Mouse (Mus musculus): ENCODE data around the gene Dlx1. TPM values are rescaled to one million over a fixed set of nuclear protein-coding genes. Genes with fewer than 3 reads are reported as not detected.
A peak's percentile ranks its signal among the peaks of the same experiment; 100 is the strongest.

The Dlx1 gene
- polyA plus RNA-seq (2016; fragmentation: Nextera tagmentation; extraction: Ambion mirVana), result 37.2 and 59.9 TPM in 2 replicates

- Histone ChIP-seq H3K4me2 (replicated peaks) (peak within 1 kb of the TSS; percentile 84), H3K4me1 (peaks cover 25% of the 10 kb centered on the region), H3K27me3 (peaks cover 98% of the 10 kb centered on the region), H3K27ac (replicated peaks) (peak within 1 kb of the TSS; percentile 60; the same call in 1 of the 2 replicates), H3K9me3 (no peaks in the 10 kb centered on the region), H3K4me3 (peak within 1 kb of the TSS; percentile 46), H3K36me3 (no peaks in the 10 kb centered on the region), H3K9ac (replicated peaks) (peak within 1 kb of the TSS; percentile 60; the same call in 1 of the 2 replicates)
- 1% methylated on average over 26 of the region's 26 CpGs for WGBS
- ATAC-seq (ENCODE audit: low FRiP score, low read depth), result no peak
Observed at GRCm38 (mm10) chr2:71528014-71528713, at the start of gene Dlx1. TSS of gene Dlx1 (plus strand) at chr2:71528113.

DNA sequence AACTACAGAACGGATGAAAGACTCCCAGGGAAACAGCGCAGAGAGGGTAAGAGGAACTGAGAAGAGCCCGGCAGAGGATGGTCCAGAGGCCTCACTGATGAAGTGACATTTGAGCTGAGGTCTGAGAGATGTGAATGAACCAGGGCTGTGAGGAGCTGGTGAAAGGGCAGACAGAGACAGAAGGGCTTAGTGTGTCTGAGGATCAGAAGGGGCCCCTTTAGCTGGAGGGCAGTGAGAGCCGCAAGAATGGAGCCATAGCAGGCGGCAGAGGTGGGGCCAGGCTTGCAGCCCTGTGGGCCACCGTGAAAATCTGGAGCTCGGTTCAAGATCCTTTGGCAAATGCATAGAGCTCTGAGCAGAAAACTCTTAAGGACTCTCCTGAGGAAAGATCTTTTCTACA lies 48.0 kb upstream of the Dlx1 start:
- peaks cover 22% of the 10 kb centered on the region for H3K4me1 ChIP-seq
- no peaks in the 10 kb centered on the region for H3K27me3 ChIP-seq
- no peak overlapping the region for H3K9ac ChIP-seq (replicated peaks)
- no peak for ATAC-seq (ENCODE audit: low FRiP score, low read depth)
- H3K9me3 ChIP-seq, result 0 out of 2 replicates have a peak, but pooled peaks cover 2% of the 10 kb centered on the region
- H3K36me3 ChIP-seq, result no peaks in the 10 kb centered on the region
- no peak overlapping the region for H3K27ac ChIP-seq (replicated peaks)
- 4% methylated on average over 7 of the region's 7 CpGs for WGBS
- H3K4me3 ChIP-seq, result no peak overlapping the region
- H3K4me2 ChIP-seq (replicated peaks), result 0 out of 2 replicates have a peak overlapping the region, but pooled peaks have one; percentile 14

DNA sequence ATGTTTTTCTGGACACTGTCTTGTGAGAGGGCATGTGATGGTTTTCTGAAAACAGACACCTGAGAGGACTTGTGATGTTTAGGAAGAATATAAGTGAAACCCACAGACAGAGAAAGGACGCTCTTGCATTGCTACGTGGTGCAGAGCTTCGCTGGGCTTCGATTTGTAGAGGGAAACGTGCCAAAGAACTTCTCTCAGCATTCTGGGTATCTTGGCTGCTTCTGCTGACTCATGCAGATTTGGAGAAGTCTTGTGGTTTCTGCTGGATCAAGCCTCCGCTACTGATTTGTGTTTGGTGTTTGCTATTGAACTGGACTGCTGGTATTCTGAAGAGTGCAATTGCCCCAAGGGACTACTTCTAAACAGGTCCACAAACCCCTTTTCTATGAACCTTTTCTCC lies 46.1 kb upstream of the Dlx1 start:
- H3K4me1 ChIP-seq, result peaks cover 22% of the 10 kb centered on the region
- no peaks in the 10 kb centered on the region for H3K36me3 ChIP-seq
- no peaks in the 10 kb centered on the region for H3K27me3 ChIP-seq
- no peak overlapping the region for H3K9ac ChIP-seq (replicated peaks)
- H3K4me2 ChIP-seq (replicated peaks), result no peak overlapping the region
- H3K27ac ChIP-seq (replicated peaks), result no peak overlapping the region
- ATAC-seq (ENCODE audit: low FRiP score, low read depth), result no peak
- H3K4me3 ChIP-seq, result no peak overlapping the region
- 0 out of 2 replicates have a peak, but pooled peaks cover 2% of the 10 kb centered on the region for H3K9me3 ChIP-seq
- 91% methylated on average over 6 of the region's 6 CpGs for WGBS

GRCm38 (mm10) chr2:71483046-71483716 lies 44.7 kb upstream of the Dlx1 start:
- Histone ChIP-seq H3K36me3 (no peaks in the 10 kb centered on the region), H3K4me2 (replicated peaks) (no peak overlapping the region), H3K9me3 (no peaks in the 10 kb centered on the region), H3K27me3 (no peaks in the 10 kb centered on the region), H3K4me1 (peaks cover 22% of the 10 kb centered on the region), H3K27ac (replicated peaks) (no peak overlapping the region), H3K9ac (replicated peaks) (no peak overlapping the region), H3K4me3 (no peak overlapping the region)
- 70% methylated on average over 10 of the region's 10 CpGs for WGBS
- no peak for ATAC-seq (ENCODE audit: low FRiP score, low read depth)

DNA sequence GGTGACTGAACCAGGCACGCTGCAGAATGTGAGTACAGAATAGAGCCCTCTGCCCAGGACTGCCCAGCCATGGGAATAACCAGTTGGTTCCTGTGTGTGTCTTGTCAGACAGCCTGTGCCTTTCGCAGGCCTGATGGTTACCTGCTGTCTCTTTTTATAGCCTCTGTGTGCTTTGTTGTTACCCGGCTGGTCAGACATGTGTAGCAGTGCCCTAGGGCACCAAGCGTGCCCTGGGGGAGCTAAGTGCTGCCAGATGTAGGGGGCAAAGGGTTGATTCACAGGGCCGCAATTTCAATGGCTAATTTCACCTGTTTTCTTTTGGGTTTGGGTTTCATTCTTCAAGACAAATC lies 44.2 kb upstream of the Dlx1 start:
- Histone ChIP-seq H3K36me3 (no peaks in the 10 kb centered on the region), H3K27me3 (no peaks in the 10 kb centered on the region), H3K4me3 (no peak overlapping the region), H3K9me3 (no peaks in the 10 kb centered on the region), H3K4me1 (peaks cover 22% of the 10 kb centered on the region), H3K4me2 (replicated peaks) (no peak overlapping the region), H3K9ac (replicated peaks) (no peak overlapping the region), H3K27ac (replicated peaks) (no peak overlapping the region)
- ATAC-seq (ENCODE audit: low FRiP score, low read depth), result no peak
- 41% methylated on average over 5 of the region's 5 CpGs for WGBS

- Histone ChIP-seq H3K27me3 (no peaks in the 10 kb centered on the region), H3K9ac (replicated peaks) (no peak overlapping the region), H3K27ac (replicated peaks) (no peak overlapping the region), H3K36me3 (no peaks in the 10 kb centered on the region), H3K4me2 (replicated peaks) (no peak overlapping the region), H3K4me3 (no peak overlapping the region), H3K9me3 (no peaks in the 10 kb centered on the region), H3K4me1 (peaks cover 8% of the 10 kb centered on the region; the same call in 1 of the 2 replicates)
- no peak for ATAC-seq (ENCODE audit: low FRiP score, low read depth)
Observed at GRCm38 (mm10) chr2:71491295-71491694, 36.6 kb upstream of the Dlx1 start.

- ATAC-seq (ENCODE audit: low FRiP score, low read depth), result no peak
- WGBS, result 79% methylated on average over 12 of the region's 12 CpGs
Observed at GRCm38 (mm10) chr2:71493161-71493683, 34.7 kb upstream of the Dlx1 start.

GRCm38 (mm10) chr2:71494503-71494902 lies 33.4 kb upstream of the Dlx1 start:
- no peaks in the 10 kb centered on the region for H3K27me3 ChIP-seq
- no peak overlapping the region for H3K27ac ChIP-seq (replicated peaks)
- H3K4me2 ChIP-seq (replicated peaks), result no peak overlapping the region
- WGBS, result 50% methylated on average over 10 of the region's 10 CpGs
- no peaks in the 10 kb centered on the region for H3K36me3 ChIP-seq
- H3K4me1 ChIP-seq, result peaks cover 15% of the 10 kb centered on the region
- ATAC-seq (ENCODE audit: low FRiP score, low read depth), result no peak
- no peaks in the 10 kb centered on the region for H3K9me3 ChIP-seq
- no peak overlapping the region for H3K4me3 ChIP-seq
- H3K9ac ChIP-seq (replicated peaks), result no peak overlapping the region

More at GRCm38 (mm10) chr2:71493161-71493683, 34.7 kb upstream of the Dlx1 start:
- Histone ChIP-seq H3K27me3 (no peaks in the 10 kb centered on the region), H3K9me3 (no peaks in the 10 kb centered on the region), H3K9ac (replicated peaks) (no peak overlapping the region), H3K36me3 (no peaks in the 10 kb centered on the region), H3K4me1 (peaks cover 8% of the 10 kb centered on the region; the same call in 1 of the 2 replicates), H3K4me2 (replicated peaks) (no peak overlapping the region), H3K27ac (replicated peaks) (no peak overlapping the region), H3K4me3 (no peak overlapping the region)

DNA sequence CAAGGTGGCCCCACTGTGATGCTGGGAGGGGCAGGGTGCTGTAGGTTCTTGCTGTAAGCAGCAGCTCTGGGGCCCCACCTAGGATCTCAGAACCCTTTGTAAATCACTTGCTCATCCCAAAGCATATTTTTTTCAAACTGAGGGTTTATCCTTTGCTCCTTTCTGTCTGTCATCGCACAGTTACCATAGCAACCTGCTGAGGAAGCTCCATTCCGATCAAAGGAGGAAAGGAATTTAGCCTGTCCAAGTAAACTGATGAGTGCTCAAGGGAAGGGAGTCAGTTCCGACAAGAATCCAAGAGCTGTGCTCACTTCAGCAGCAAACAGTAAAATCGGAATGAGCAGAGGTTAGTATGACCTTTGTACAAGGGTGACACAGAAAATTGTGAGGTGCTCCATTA lies 32.9 kb upstream of the Dlx1 start:
- Histone ChIP-seq H3K9ac (replicated peaks) (no peak overlapping the region), H3K4me3 (no peak overlapping the region), H3K27me3 (no peaks in the 10 kb centered on the region), H3K9me3 (no peaks in the 10 kb centered on the region), H3K27ac (replicated peaks) (no peak overlapping the region), H3K4me2 (replicated peaks) (no peak overlapping the region), H3K4me1 (peaks cover 20% of the 10 kb centered on the region), H3K36me3 (no peaks in the 10 kb centered on the region)
- 12% methylated on average over 4 of the region's 4 CpGs for WGBS
- ATAC-seq (ENCODE audit: low FRiP score, low read depth), result no peak

DNA sequence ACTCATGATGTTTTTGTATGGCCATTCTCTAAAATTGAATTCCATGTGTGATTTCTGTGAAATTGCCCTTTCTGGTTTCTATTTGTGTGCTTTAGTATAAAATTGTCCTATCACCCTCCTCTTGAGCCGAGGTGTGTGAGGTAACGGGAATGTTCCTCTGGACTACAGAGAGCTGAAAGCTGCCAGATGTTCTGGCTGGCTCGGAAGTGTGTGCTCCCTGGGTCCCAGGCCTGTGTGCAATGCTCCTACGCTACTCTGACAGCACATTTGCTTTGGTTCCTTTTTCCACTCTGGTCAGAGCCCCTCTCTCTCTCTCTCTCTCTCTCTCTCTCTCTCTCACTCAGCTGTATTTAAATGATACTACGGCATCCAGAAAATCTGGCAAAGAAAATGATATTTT lies 30.7 kb upstream of the Dlx1 start:
- Histone ChIP-seq H3K4me2 (replicated peaks) (no peak overlapping the region), H3K27me3 (no peaks in the 10 kb centered on the region), H3K27ac (replicated peaks) (no peak overlapping the region), H3K4me3 (no peak overlapping the region), H3K9ac (replicated peaks) (no peak overlapping the region), H3K36me3 (no peaks in the 10 kb centered on the region), H3K9me3 (no peaks in the 10 kb centered on the region), H3K4me1 (peaks cover 21% of the 10 kb centered on the region)
- no peak for ATAC-seq (ENCODE audit: low FRiP score, low read depth)
- WGBS, result 70% methylated on average over 5 of the region's 5 CpGs

- Histone ChIP-seq H3K4me3 (no peak overlapping the region), H3K36me3 (no peaks in the 10 kb centered on the region)
Observed at GRCm38 (mm10) chr2:71499276-71500230, 28.4 kb upstream of the Dlx1 start.

More at GRCm38 (mm10) chr2:71499276-71500230, 28.4 kb upstream of the Dlx1 start:
- no peak overlapping the region for H3K4me2 ChIP-seq (replicated peaks)
- no peak overlapping the region for H3K27ac ChIP-seq (replicated peaks)
- WGBS, result 75% methylated on average over 16 of the region's 16 CpGs
- no peak overlapping the region for H3K9ac ChIP-seq (replicated peaks)
- no peaks in the 10 kb centered on the region for H3K27me3 ChIP-seq
- no peak for ATAC-seq (ENCODE audit: low FRiP score, low read depth)
- H3K4me1 ChIP-seq, result peaks cover 20% of the 10 kb centered on the region
- no peaks in the 10 kb centered on the region for H3K9me3 ChIP-seq

Data from midbrain, embryonic 12.5 days (tissue).